Mouse (Mus musculus) neural tube, embryonic 11.5 days (tissue): ENCODE measurements around the gene Prkd3. TPM values are rescaled to one million over a fixed set of nuclear protein-coding genes. Genes with fewer than 3 reads are reported as not detected.

Source experiments
- ATAC-seq: fragments of 200-750 bp; cut with Nextera tagmentation; 2 replicates; pipeline ENCODE4 v1.8.0; 2017; ENCODE audit warnings: moderate number of reproducible peaks, mild to moderate bottlenecking, moderate TSS enrichment, moderate library complexity; ENCODE audit not compliant: insufficient read depth, low FRiP score, low TSS enrichment
- DNase-seq: peaks from one replicate; pipeline ENCODE4 v3.0.0-alpha.2; 2015; ENCODE audit warnings: low spot score
- H3K27ac ChIP-seq: fragments of 300-500 bp; sonication (generic); 2 replicates; pipeline ENCODE4 v1.5.1; 2014; ENCODE audit warnings: low read depth, mild to moderate bottlenecking, low read length
- H3K27me3 ChIP-seq: fragments of 300-500 bp; sonication (generic); 2 replicates; pipeline ENCODE4 v1.6.1; 2014; ENCODE audit warnings: mild to moderate bottlenecking, low read length, mixed read lengths; ENCODE audit not compliant: control insufficient read depth, insufficient read depth
- H3K36me3 ChIP-seq: fragments of 300-500 bp; sonication (generic); 2 replicates; pipeline ENCODE4 v1.6.1; 2014; ENCODE audit warnings: mild to moderate bottlenecking, low read length, moderate library complexity, mixed read lengths; ENCODE audit not compliant: control insufficient read depth, insufficient read depth
- H3K4me1 ChIP-seq: fragments of 300-500 bp; sonication (generic); 2 replicates; pipeline ENCODE4 v1.6.1; 2014; ENCODE audit warnings: low read length, mixed read lengths; ENCODE audit not compliant: control insufficient read depth, insufficient read depth
- H3K4me2 ChIP-seq: fragments of 300-500 bp; sonication (generic); 2 replicates; pipeline ENCODE4 v1.6.1; 2014; ENCODE audit warnings: low read depth, mild to moderate bottlenecking, moderate library complexity
- H3K4me3 ChIP-seq: fragments of 300-500 bp; sonication (generic); 2 replicates; pipeline ENCODE4 v1.5.1; 2014; ENCODE audit warnings: low read depth, low read length
- H3K9ac ChIP-seq: fragments of 300-500 bp; sonication (generic); 2 replicates; pipeline ENCODE4 v1.6.1; 2014; ENCODE audit warnings: mild to moderate bottlenecking, low read length
- H3K9me3 ChIP-seq: fragments of 300-500 bp; sonication (generic); 2 replicates; pipeline ENCODE4 v1.6.1; 2016; ENCODE audit warnings: low read length; ENCODE audit not compliant: control insufficient read depth
- WGBS: fragments of 180-500 bp; shearing (Covaris S2); extraction: QIAGEN DNeasy Blood & Tissue Kit; methylation state at CpG from one replicate; pipeline ENCODE4 v1.1.7; 2014; 5-methylcytosine and 5-hydroxymethylcytosine counted together
- polyA plus RNA-seq: library from polyadenylated mRNA; unstranded; fragments of >200 nt; fragmentation: Nextera tagmentation; extraction: Ambion mirVana; gene quantifications from 2 replicates; pipeline ENCODE4 v1.2.1, GENCODE M21; 2014

The Prkd3 gene
- polyA plus RNA-seq, result 45.7 and 46.8 TPM in 2 replicates

- Histone ChIP-seq H3K4me1 (peaks cover 12% of the 10 kb centered on the region; the same call in 1 of the 2 replicates), H3K9ac (peak within 1 kb of the TSS; percentile 82), H3K4me3 (peak within 1 kb of the TSS; percentile 70), H3K36me3 (no peaks in the 10 kb centered on the region), H3K4me2 (peak within 1 kb of the TSS; percentile 64), H3K9me3 (no peaks in the 10 kb centered on the region), H3K27ac (peak within 1 kb of the TSS; percentile 93), H3K27me3 (no peaks in the 10 kb centered on the region)
- DNase-seq (peak; percentile 84), ATAC-seq (peak; percentile 90)
- under 1% methylated on average over 58 of the region's 113 CpGs for WGBS
Observed at GRCm38 (mm10) chr17:79020208-79020983, at the start of gene Prkd3. Gene Prkd3, minus strand, starts transcription at chr17:79020816.

GRCm38 (mm10) chr17:79069766-79070480, 49.3 kb upstream of the Prkd3 start:
- 86% methylated on average over 14 of the region's 14 CpGs for WGBS
- H3K4me3 ChIP-seq, result no peak overlapping the region
- H3K27me3 ChIP-seq, result no peaks in the 10 kb centered on the region
- no peaks in the 10 kb centered on the region for H3K4me1 ChIP-seq
- H3K36me3 ChIP-seq, result no peaks in the 10 kb centered on the region
- H3K9ac ChIP-seq, result no peak overlapping the region
- no peak overlapping the region for H3K27ac ChIP-seq
- H3K4me2 ChIP-seq, result no peak overlapping the region
- DNase-seq, result no peak
- no peak for ATAC-seq
- no peaks in the 10 kb centered on the region for H3K9me3 ChIP-seq

- H3K4me3 ChIP-seq, result no peak overlapping the region
- ATAC-seq, result no peak
- WGBS, result 45% methylated on average over 4 of the region's 4 CpGs
- no peak overlapping the region for H3K4me2 ChIP-seq
- DNase-seq, result peak; percentile 38
- no peaks in the 10 kb centered on the region for H3K9me3 ChIP-seq
- no peaks in the 10 kb centered on the region for H3K4me1 ChIP-seq
- no peaks in the 10 kb centered on the region for H3K36me3 ChIP-seq
- H3K9ac ChIP-seq, result no peak overlapping the region
- H3K27me3 ChIP-seq, result no peaks in the 10 kb centered on the region
- peak overlapping the region; percentile 1; the same call in 1 of the 2 replicates for H3K27ac ChIP-seq
Observed at GRCm38 (mm10) chr17:79069019-79069418, 48.4 kb upstream of the Prkd3 start.

- H3K4me1 ChIP-seq, result no peaks in the 10 kb centered on the region
- H3K4me3 ChIP-seq, result no peak overlapping the region
- ATAC-seq (no peak), DNase-seq (no peak)
- H3K36me3 ChIP-seq, result no peaks in the 10 kb centered on the region
- H3K4me2 ChIP-seq, result no peak overlapping the region
- no peaks in the 10 kb centered on the region for H3K9me3 ChIP-seq
- WGBS, result 57% methylated on average over 7 of the region's 7 CpGs
- H3K9ac ChIP-seq, result no peak overlapping the region
- H3K27me3 ChIP-seq, result no peaks in the 10 kb centered on the region
- H3K27ac ChIP-seq, result peak overlapping the region; percentile 1; the same call in 1 of the 2 replicates
Observed at GRCm38 (mm10) chr17:79068581-79068980, 48.0 kb upstream of the Prkd3 start.

GRCm38 (mm10) chr17:79064250-79064649, 43.6 kb upstream of the Prkd3 start:
- H3K9ac ChIP-seq, result no peak overlapping the region
- no peak for ATAC-seq
- H3K4me1 ChIP-seq, result no peaks in the 10 kb centered on the region

GRCm38 (mm10) chr17:79060221-79060620, 39.6 kb upstream of the Prkd3 start:
- no peaks in the 10 kb centered on the region for H3K4me1 ChIP-seq
- H3K4me2 ChIP-seq, result no peak overlapping the region
- DNase-seq (no peak), ATAC-seq (no peak)
- no peak overlapping the region for H3K9ac ChIP-seq
- H3K4me3 ChIP-seq, result no peak overlapping the region
- H3K27me3 ChIP-seq, result no peaks in the 10 kb centered on the region
- no peaks in the 10 kb centered on the region for H3K36me3 ChIP-seq
- H3K9me3 ChIP-seq, result no peaks in the 10 kb centered on the region
- no peak overlapping the region for H3K27ac ChIP-seq
- WGBS, result 82% methylated on average over 5 of the region's 5 CpGs

More at GRCm38 (mm10) chr17:79064250-79064649, 43.6 kb upstream of the Prkd3 start:
- no peak overlapping the region for H3K4me2 ChIP-seq
- no peak for DNase-seq
- H3K9me3 ChIP-seq, result no peaks in the 10 kb centered on the region
- 76% methylated on average over 1 of the region's 1 CpGs for WGBS
- no peak overlapping the region for H3K4me3 ChIP-seq
- no peaks in the 10 kb centered on the region for H3K36me3 ChIP-seq
- no peaks in the 10 kb centered on the region for H3K27me3 ChIP-seq
- no peak overlapping the region for H3K27ac ChIP-seq

- ATAC-seq (no peak), DNase-seq (no peak)
- H3K27ac ChIP-seq, result no peak overlapping the region
- H3K9ac ChIP-seq, result no peak overlapping the region
- H3K9me3 ChIP-seq, result no peaks in the 10 kb centered on the region
- no peak overlapping the region for H3K4me2 ChIP-seq
- 0 out of 2 replicates have a peak, but pooled peaks cover 5% of the 10 kb centered on the region for H3K27me3 ChIP-seq
- no peaks in the 10 kb centered on the region for H3K4me1 ChIP-seq
- no peaks in the 10 kb centered on the region for H3K36me3 ChIP-seq
- WGBS, result 80% methylated on average over 6 of the region's 6 CpGs
- H3K4me3 ChIP-seq, result no peak overlapping the region
Observed at GRCm38 (mm10) chr17:79058271-79058670, 37.7 kb upstream of the Prkd3 start.

DNA sequence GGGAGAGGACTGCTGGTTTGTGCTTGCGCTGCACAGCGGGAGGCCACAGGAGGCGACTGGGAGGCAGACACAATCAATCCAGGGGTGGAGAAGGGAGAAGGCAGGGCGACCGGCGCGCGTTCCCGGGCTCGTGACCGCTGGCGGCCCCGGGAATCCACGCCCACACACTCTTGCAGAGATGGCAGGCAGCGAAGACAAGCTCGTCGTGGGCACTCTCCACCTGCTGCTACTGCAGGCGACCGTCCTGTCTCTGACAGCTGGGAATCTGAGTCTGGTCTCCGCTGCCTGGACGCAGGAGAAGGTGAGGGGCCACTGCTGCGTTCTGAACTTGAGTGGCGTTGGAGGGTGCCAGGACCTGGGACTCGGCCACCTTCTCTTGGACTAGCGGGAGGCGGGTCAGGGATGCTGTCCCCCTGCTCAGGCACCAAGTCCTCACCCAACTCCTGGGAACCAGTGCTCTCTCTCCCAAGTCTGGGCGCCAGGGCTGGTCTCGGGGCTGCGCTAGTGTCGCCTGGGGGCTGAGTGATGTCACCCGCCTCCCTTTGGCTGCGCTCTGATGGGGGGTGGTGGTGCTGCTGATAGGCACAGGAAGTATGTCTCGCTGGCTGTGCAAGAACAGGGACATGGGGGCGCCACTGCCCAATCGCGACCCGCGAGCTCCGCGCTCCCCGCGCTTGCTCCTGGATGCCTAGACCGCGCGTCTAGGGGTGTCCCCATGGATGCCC, 31.6 kb upstream of the Prkd3 start:
- Histone ChIP-seq H3K27me3 (0 out of 2 replicates have a peak, but pooled peaks cover 9% of the 10 kb centered on the region), H3K4me2 (peak overlapping the region; percentile 98), H3K9me3 (no peaks in the 10 kb centered on the region), H3K4me3 (peak overlapping the region; percentile 56), H3K27ac (no peak overlapping the region), H3K4me1 (no peaks in the 10 kb centered on the region), H3K9ac (peak overlapping the region; percentile 55), H3K36me3 (no peaks in the 10 kb centered on the region)
- ATAC-seq (peak; percentile 87), DNase-seq (peak; percentile 75)
- WGBS, result under 1% methylated on average over 45 of the region's 45 CpGs
